Mouse (Mus musculus) midbrain, embryonic 16.5 days (tissue): ENCODE measurements at regions not wholly inside any gene's neighbourhood (a gene's known extent, or its start where the extent isn't known, plus 50 kb on each side); places are given as distances from the start of the nearest gene placed in this dataset.

Experiments used
- ATAC-seq: fragments of 200-750 bp; cut with Nextera tagmentation; 2 replicates; pipeline ENCODE4 v1.8.0; 2017; ENCODE audit warnings: moderate TSS enrichment
- H3K27ac ChIP-seq: fragments of 300-500 bp; sonication (generic); 2 replicates; pipeline ENCODE4 v1.5.1; 2014; ENCODE audit warnings: mild to moderate bottlenecking, low read length, mixed read lengths
- H3K27me3 ChIP-seq: fragments of 300-500 bp; sonication (generic); 2 replicates; pipeline ENCODE4 v1.6.1; 2014; ENCODE audit warnings: low read depth, low read length, mixed read lengths; ENCODE audit not compliant: control insufficient read depth, insufficient read depth
- H3K36me3 ChIP-seq: fragments of 300-500 bp; sonication (generic); 2 replicates; pipeline ENCODE4 v1.6.1; 2014; ENCODE audit warnings: mild to moderate bottlenecking, low read length, moderate library complexity, mixed read lengths; ENCODE audit not compliant: control insufficient read depth, insufficient read depth
- H3K4me1 ChIP-seq: fragments of 300-500 bp; sonication (generic); 2 replicates; pipeline ENCODE4 v1.6.1; 2014; ENCODE audit warnings: mild to moderate bottlenecking, low read length, mixed read lengths; ENCODE audit not compliant: control insufficient read depth, insufficient read depth
- H3K4me2 ChIP-seq: fragments of 300-500 bp; sonication (generic); 2 replicates; pipeline ENCODE4 v1.6.1; 2014; ENCODE audit warnings: mild to moderate bottlenecking, low read length, mixed read lengths
- H3K4me3 ChIP-seq: fragments of 300-500 bp; sonication (generic); 2 replicates; pipeline ENCODE4 v1.5.1; 2014; ENCODE audit warnings: low read depth, mild to moderate bottlenecking, low read length, moderate library complexity, mixed read lengths
- H3K9ac ChIP-seq: fragments of 300-500 bp; sonication (generic); 2 replicates; pipeline ENCODE4 v1.6.1; 2014; ENCODE audit warnings: low read depth, low read length, mixed read lengths
- H3K9me3 ChIP-seq: fragments of 300-500 bp; sonication (generic); replicated peaks from 2 replicates; pipeline ENCODE4 v1.6.1; 2014; ENCODE audit warnings: mild to moderate bottlenecking, low read length, mixed read lengths; ENCODE audit not compliant: control insufficient read depth, poor library complexity, severe bottlenecking
- WGBS: fragments of 180-500 bp; shearing (Covaris S2); extraction: QIAGEN DNeasy Blood & Tissue Kit; methylation state at CpG from one replicate; pipeline ENCODE4 v1.1.7; 2014; 5-methylcytosine and 5-hydroxymethylcytosine counted together

DNA sequence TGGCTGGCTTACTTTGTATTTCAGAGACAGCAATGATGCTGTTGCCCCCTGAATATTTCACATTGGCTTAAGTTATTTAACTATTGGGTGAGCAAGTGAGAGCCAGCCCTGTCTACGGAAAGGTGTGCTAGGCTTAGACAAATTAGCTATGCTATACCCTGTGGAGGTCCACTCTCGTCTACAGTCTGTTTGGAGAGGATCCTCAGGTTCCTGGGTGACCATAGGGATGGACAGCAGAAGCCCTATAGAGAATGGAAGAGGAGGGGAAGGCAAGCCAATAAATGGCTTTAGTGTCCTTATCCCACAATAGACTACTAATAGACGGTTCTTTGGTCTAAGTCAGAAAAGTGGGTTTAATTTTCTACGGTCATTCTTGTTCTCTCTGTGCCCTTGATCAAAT lies 455.3 kb upstream of the Nr2f2 start:
- no peaks in the 10 kb centered on the region for H3K9me3 ChIP-seq
- peak; percentile 54; the same call in 1 of the 2 replicates for ATAC-seq
- H3K9ac ChIP-seq: no peak overlapping the region
- no peaks in the 10 kb centered on the region for H3K36me3 ChIP-seq
- H3K27ac ChIP-seq: peak overlapping the region; percentile 11; the same call in 1 of the 2 replicates
- H3K4me2 ChIP-seq: no peak overlapping the region; the same call in 1 of the 2 replicates
- H3K27me3 ChIP-seq: no peaks in the 10 kb centered on the region; the same call in 1 of the 2 replicates
- 75% methylated on average over 4 of the region's 4 CpGs for WGBS
- H3K4me3 ChIP-seq: no peak overlapping the region
- H3K4me1 ChIP-seq: 0 out of 2 replicates have a peak, but pooled peaks cover 2% of the 10 kb centered on the region

DNA sequence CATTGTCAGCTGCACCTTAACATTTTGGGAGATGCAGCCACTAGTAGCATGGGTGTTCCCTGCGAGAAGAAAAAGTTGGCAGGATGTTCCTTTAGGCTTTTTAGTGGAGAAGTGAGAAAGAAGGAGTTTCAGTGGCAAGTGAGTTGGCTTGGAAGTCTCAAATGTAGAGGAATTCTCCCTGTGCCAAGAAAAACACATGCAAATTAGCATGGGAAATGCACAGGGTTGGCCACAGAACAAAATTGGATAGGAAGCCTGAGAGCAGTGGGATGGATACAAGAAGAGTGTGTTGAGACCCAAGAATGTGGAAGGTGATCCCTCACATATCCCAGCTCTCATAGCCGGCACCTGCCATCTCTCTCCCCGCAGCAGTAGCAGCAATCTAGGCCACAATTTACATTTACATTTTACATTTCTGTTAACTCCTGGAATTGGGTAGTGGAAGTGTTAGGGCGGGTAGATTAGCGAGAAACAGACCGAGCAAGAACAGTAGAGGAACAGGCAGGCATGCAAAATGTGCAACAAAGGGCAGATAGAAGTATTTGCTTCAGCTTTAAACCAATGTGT lies 450.9 kb upstream of the Nr2f2 start:
- Histone ChIP-seq H3K4me3 (no peak overlapping the region), H3K27me3 (no peaks in the 10 kb centered on the region), H3K4me1 (0 out of 2 replicates have a peak, but pooled peaks cover 2% of the 10 kb centered on the region), H3K9me3 (no peaks in the 10 kb centered on the region), H3K36me3 (no peaks in the 10 kb centered on the region), H3K9ac (no peak overlapping the region), H3K4me2 (no peak overlapping the region), H3K27ac (no peak overlapping the region)
- ATAC-seq: no peak
- 86% methylated on average over 6 of the region's 6 CpGs for WGBS

DNA sequence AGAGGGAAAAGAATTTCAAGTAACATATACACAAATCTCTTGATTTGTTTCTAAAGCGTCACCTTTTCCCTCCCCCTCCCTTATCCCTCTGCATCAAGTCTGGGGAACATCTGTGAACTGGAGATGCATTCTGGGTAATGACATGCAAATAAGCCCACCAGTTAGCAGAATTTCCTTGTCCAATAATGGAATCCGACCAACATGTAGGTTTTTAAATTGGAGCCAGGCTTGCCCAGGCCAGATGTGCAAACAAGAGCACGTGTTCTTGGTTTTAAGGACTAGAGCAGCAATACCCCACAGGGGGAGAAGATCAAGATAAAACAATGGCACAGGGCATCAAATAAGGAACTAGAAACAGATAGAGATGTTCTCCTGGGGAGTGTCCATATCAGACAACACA lies 447.9 kb upstream of the Nr2f2 start:
- Histone ChIP-seq H3K4me3 (no peak overlapping the region), H3K27me3 (no peaks in the 10 kb centered on the region), H3K36me3 (no peaks in the 10 kb centered on the region), H3K4me1 (no peaks in the 10 kb centered on the region), H3K9me3 (no peaks in the 10 kb centered on the region), H3K27ac (no peak overlapping the region), H3K9ac (no peak overlapping the region), H3K4me2 (no peak overlapping the region)
- ATAC-seq: no peak
- WGBS: 58% methylated on average over 3 of the region's 3 CpGs

DNA sequence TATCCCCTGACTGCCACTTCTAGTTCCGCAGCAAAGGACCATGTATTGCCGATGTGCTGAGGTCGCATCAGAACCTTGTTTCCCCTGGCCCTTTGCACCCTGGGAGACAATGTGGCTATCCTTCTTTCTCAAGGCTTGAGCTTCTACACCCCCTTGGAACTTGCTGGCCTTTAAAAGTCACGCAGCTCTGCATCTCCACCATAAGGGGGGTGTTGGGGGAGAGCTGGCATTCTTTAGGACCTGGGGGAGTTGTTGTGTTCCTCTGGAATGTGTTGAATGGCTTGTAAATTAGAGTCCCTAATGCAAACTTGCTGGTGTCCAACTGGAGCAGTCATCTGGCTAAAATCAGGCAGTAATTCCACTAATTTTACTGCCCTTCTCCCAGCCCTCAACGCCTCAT lies 446.6 kb upstream of the Nr2f2 start:
- no peaks in the 10 kb centered on the region for H3K4me1 ChIP-seq
- WGBS: 64% methylated on average over 5 of the region's 5 CpGs

DNA sequence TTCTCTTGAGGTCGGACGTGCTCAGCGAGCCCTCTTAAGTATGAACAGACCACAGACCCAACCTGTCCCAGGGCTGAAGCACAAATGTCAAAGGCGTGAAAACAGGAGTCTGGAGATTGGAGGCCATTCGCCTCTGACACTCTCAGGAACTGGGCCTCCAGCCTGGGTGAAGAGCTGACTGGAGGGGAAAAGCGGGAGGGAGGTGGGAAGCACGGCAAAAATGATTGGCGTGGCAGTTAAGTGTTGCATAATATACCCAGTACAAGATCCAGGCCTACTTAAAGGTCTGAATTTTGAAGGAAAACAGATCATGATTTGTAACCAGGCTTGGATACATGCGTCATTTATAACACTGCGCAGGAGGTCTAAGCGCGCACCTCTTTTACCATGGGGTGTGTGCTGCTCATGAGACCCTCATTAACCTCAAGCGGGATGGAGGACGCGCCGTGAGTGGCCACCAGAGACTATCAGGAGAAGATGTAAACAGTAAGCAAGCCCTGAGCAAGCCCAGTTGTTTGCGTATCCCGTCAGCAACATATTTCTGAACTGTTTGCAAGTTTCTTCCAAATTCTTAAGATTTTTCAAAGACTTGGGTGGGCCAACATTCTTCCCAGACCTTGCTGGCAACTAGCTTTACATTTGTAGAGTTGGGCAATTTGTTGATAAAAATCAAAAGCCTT lies 444.0 kb upstream of the Nr2f2 start:
- no peak overlapping the region for H3K4me2 ChIP-seq
- no peaks in the 10 kb centered on the region for H3K4me1 ChIP-seq
- WGBS: 93% methylated on average over 18 of the region's 18 CpGs
- no peak for ATAC-seq
- no peak overlapping the region for H3K4me3 ChIP-seq
- H3K9me3 ChIP-seq: no peaks in the 10 kb centered on the region
- no peak overlapping the region for H3K27ac ChIP-seq
- no peaks in the 10 kb centered on the region for H3K36me3 ChIP-seq
- H3K27me3 ChIP-seq: no peaks in the 10 kb centered on the region
- H3K9ac ChIP-seq: no peak overlapping the region

More for the DNA sequence above, 446.6 kb upstream of the Nr2f2 start:
- Histone ChIP-seq H3K27me3 (no peaks in the 10 kb centered on the region), H3K4me3 (no peak overlapping the region), H3K9me3 (no peaks in the 10 kb centered on the region), H3K36me3 (no peaks in the 10 kb centered on the region), H3K4me2 (no peak overlapping the region), H3K27ac (no peak overlapping the region), H3K9ac (no peak overlapping the region)
- ATAC-seq: no peak

DNA sequence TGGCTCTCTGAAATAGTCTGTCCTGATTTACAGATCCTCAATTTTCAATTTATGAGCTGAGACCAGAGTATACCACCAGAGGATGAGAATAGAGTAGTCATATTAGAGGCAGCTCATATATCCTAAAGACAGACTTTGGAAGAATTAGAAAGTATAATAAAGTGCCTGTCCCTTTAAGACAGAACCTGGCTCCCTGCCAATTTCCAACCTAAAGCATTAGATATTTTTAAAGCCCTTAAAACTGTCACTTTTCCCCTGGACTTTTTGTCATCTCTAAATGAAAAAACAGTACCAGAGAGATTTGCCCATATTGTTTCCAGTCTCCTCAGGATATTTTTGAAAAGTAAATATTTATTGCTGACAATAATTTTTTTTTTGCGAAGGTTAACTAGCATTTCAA lies 437.7 kb upstream of the Nr2f2 start:
- no peak overlapping the region for H3K4me2 ChIP-seq
- ATAC-seq: no peak
- H3K36me3 ChIP-seq: no peaks in the 10 kb centered on the region
- H3K27ac ChIP-seq: no peak overlapping the region
- no peak overlapping the region for H3K9ac ChIP-seq
- H3K9me3 ChIP-seq: no peaks in the 10 kb centered on the region
- no peak overlapping the region for H3K4me3 ChIP-seq
- H3K4me1 ChIP-seq: no peaks in the 10 kb centered on the region
- 74% methylated on average over 1 of the region's 1 CpGs for WGBS
- no peaks in the 10 kb centered on the region for H3K27me3 ChIP-seq

DNA sequence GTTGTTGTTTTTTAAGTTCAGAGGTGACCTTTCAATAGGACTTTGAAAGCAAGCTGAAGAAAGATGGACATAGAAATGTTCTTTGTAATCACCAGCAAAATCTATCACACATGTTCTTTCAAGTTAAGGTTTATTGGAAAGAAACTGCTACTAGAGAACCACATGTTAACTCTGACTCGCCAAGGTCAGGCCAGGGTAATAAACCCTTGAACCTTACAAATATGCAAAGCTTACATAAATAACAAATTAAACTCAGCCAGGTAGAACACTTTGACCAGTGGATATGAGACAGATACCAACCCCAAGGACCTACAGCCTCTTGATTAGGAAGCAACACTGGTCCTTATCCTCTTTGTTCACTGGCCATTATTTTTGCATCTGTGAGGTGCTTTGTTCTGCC lies 433.4 kb upstream of the Nr2f2 start:
- ATAC-seq: no peak
- Histone ChIP-seq H3K9ac (no peak overlapping the region), H3K27ac (no peak overlapping the region), H3K27me3 (no peaks in the 10 kb centered on the region), H3K4me2 (no peak overlapping the region), H3K4me1 (no peaks in the 10 kb centered on the region), H3K4me3 (no peak overlapping the region), H3K9me3 (no peaks in the 10 kb centered on the region), H3K36me3 (no peaks in the 10 kb centered on the region)
- 85% methylated on average over 1 of the region's 1 CpGs for WGBS

DNA sequence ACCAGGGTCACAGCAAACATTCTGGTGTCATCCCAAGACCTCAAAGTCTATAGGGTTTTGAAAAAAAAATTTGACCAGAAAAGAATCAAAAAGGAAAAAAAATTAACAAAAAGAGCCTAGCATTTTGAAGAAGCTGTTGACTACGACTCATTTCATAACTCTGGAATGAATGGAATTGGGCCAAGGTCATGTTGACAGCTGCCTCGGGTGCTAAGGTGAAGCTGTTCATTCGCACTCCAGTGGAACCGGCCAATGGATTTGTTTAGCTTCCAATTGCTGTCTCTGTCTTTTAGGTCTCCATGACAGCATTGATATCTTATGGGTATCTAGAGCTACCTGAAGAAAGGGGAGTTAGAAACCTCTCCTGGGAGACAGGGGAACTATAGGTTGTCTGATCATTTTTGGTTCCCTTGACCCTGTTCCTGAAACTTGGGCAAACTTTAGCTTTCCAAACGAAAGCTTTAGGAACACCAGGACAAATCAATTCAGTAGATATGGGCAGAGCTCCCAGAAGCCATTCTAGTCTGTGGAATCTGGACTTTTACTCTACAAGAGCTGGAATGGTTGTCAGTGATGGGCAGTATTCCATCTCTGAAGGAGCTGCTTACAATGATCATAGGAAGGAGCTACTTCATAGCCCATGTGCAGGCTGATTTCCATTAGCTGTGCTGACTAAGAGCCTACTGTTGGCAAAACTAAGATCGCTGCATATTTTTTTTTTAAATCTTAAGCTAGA lies 432.7 kb upstream of the Nr2f2 start:
- no peaks in the 10 kb centered on the region for H3K36me3 ChIP-seq
- no peaks in the 10 kb centered on the region for H3K9me3 ChIP-seq
- H3K4me1 ChIP-seq: no peaks in the 10 kb centered on the region
- no peak overlapping the region for H3K4me2 ChIP-seq
- ATAC-seq: no peak
- H3K9ac ChIP-seq: no peak overlapping the region
- 89% methylated on average over 6 of the region's 6 CpGs for WGBS
- H3K4me3 ChIP-seq: no peak overlapping the region
- H3K27me3 ChIP-seq: no peaks in the 10 kb centered on the region
- H3K27ac ChIP-seq: no peak overlapping the region
